ENCODE assay signal across 11 mouse cellular contexts in the genomic region with DNA sequence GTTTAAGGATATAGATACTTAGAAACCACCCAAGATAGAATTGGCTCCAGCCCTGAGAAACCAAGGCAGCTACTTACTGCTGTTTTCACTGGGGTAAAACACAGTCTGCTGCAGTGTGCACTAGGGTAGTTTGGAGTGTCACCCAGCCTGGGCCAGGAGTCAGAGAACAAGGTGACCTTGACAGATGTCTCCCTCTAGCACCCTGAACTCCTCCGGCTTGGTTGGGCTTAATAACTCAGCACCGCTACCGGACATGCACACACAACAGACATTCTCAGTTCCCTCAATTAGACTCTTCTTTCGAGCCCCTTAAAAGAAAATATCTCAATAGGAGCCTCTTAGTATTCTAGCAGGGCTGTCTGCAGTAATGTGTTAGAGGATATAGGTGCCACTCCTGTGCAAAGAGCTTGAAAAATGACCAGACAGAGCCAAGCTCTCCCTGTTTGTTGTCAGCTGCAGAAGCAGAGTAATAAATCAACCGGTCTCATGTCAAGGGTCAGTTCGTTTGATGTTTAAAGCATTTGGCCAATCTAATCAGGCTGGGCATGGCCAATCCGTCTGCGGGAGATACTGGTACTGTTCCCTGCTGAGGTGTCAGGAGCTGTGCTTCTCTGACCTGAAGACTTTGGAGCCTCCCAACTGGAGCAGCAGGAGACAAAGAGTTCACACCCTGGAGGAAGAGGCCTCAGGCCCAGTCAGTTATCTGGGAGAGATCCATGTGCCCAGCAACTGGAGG.
DNase-seq lines count a peak whose midpoint lies in the region; ATAC-seq and TF ChIP-seq lines count a peak whose summit lies in the region.
"Had no signal": no experiment of that assay in that cellular context is flagged by ENCODE, and none has a peak within 500 bp of the region (broad histone marks: within the 10 kb centered on the region; RNA-seq: fewer than 3 reads in every experiment).

No protein-coding gene starts in this region.

- peaks cover 18% of the 10 kb centered on the region for H3K4me1 ChIP-seq in heart, embryonic 11.5 days (ENCODE audit: control insufficient read depth, insufficient read depth, low read length)
- H3K4me1 ChIP-seq in kidney, adult 2 months (ENCODE audit: control insufficient read depth, insufficient read depth, low read length) = no peaks in the 10 kb centered on the region
- peaks cover 31% of the 10 kb centered on the region for H3K4me1 ChIP-seq in embryonic facial prominence, embryonic 10.5 days

- no peak for TF ChIP-seq POLR2A in kidney, adult 2 months (IDR thresholded peaks at IDR 0.05; ENCODE audit: low read depth, low read length)

- no peak overlapping the region for H3K4me3 ChIP-seq in heart, embryonic 11.5 days (ENCODE audit: low read depth, low read length)
- H3K4me3 ChIP-seq in kidney, adult 2 months (ENCODE audit: insufficient read depth, low read depth, low read length) = no peak overlapping the region
- H3K4me3 ChIP-seq in embryonic facial prominence, embryonic 10.5 days = no peak overlapping the region
- H3K4me3 ChIP-seq: erythroblast, embryonic 14.5 days had no signal

- WGBS in heart, embryonic 11.5 days (ENCODE audit: insufficient replicate concordance) = 14% methylated on average over 8 of the region's 8 CpGs
- 49% methylated on average over 8 of the region's 8 CpGs for WGBS in kidney, adult 2 months
- WGBS in embryonic facial prominence, embryonic 10.5 days = 64% methylated on average over 8 of the region's 8 CpGs

- TF ChIP-seq CTCF in kidney, adult 2 months (conservative IDR thresholded peaks at IDR 0.05; ENCODE audit: insufficient read depth, insufficient read length, low read depth, low read length) = no peak

- no peaks in the 10 kb centered on the region for H3K36me3 ChIP-seq in heart, embryonic 11.5 days (ENCODE audit: control insufficient read depth, insufficient read depth, low read length)
- no peaks in the 10 kb centered on the region for H3K36me3 ChIP-seq in kidney, adult 2 months (ENCODE audit: control insufficient read depth, insufficient read depth, low read length)
- no peaks in the 10 kb centered on the region for H3K36me3 ChIP-seq in embryonic facial prominence, embryonic 10.5 days (replicated peaks)

- H3K27me3 ChIP-seq in heart, embryonic 11.5 days (ENCODE audit: control insufficient read depth, insufficient read depth, low read length) = no peaks in the 10 kb centered on the region
- no peaks in the 10 kb centered on the region for H3K27me3 ChIP-seq in kidney, adult 2 months (replicated peaks; ENCODE audit: control insufficient read depth, insufficient read depth, low read length)
- peaks cover 3% of the 10 kb centered on the region; the same call in 1 of the 2 replicates for H3K27me3 ChIP-seq in embryonic facial prominence, embryonic 10.5 days (replicated peaks; ENCODE audit: low read depth, poor library complexity, severe bottlenecking)

- H3K9ac ChIP-seq in heart, embryonic 11.5 days (ENCODE audit: low read depth, low read length) = no peak overlapping the region

- no peak for DNase-seq in heart, adult 9 months (ENCODE audit: low spot score in 2 of 2)
- peak; percentile 4 for DNase-seq in kidney, postnatal 14 days
- DNase-seq in kidney, adult 2 months = no peak
- DNase-seq in embryonic facial prominence, embryonic 10.5 days (ENCODE audit: low spot score) = no peak
- DNase-seq in neural tube, embryonic 10.5 days (ENCODE audit: extremely low spot score, low spot score) = peak; percentile 58
- DNase-seq in layer of hippocampus, adult 8-10 months (ENCODE audit: low spot score in 2 of 2) = no peak
- DNase-seq: cerebellum, postnatal 25 days had no signal

- no peaks in the 10 kb centered on the region for H3K9me3 ChIP-seq in heart, embryonic 11.5 days (replicated peaks; ENCODE audit: control insufficient read depth, low read length)
- no peaks in the 10 kb centered on the region for H3K9me3 ChIP-seq in embryonic facial prominence, embryonic 10.5 days

- ATAC-seq in heart, embryonic 11.5 days (replicated peaks; ENCODE audit: insufficient number of reproducible peaks, low FRiP score, low TSS enrichment) = no peak
- ATAC-seq in frontal cortex, adult (ENCODE audit: low TSS enrichment) = no peak
- ATAC-seq: lung, postnatal 0 days had no signal

- no peak overlapping the region for H3K4me2 ChIP-seq in heart, embryonic 11.5 days

- H3K27ac ChIP-seq in heart, embryonic 11.5 days (ENCODE audit: low read depth, low read length) = peak overlapping the region; percentile 58
- H3K27ac ChIP-seq in kidney, adult 2 months (ENCODE audit: insufficient read depth, low read depth, low read length) = no peak overlapping the region
- H3K27ac ChIP-seq in embryonic facial prominence, embryonic 10.5 days (replicated peaks) = peak overlapping the region; percentile 73

Comparison
In these comparisons a context has a peak if more than half of its experiments do, and no peak if none do; other contexts are left out.
1. DNase-seq: peak in kidney, postnatal 14 days (single experiment) and neural tube, embryonic 10.5 days (single experiment); none in heart, adult 9 months (0 of 2), kidney, adult 2 months (single experiment), embryonic facial prominence, embryonic 10.5 days (single experiment) and layer of hippocampus, adult 8-10 months (0 of 2).